Mouse (Mus musculus) embryonic fibroblast, embryonic 13.5 days (primary cell): ENCODE measurements around the gene Arfip1.

Experiments
- CTCF ChIP-seq: IDR thresholded peaks from 2 replicates; pipeline ENCODE4 v1.5.1; 2011; ENCODE audit warnings: mild to moderate bottlenecking, control low read depth, low read length, moderate library complexity, borderline replicate concordance; ENCODE audit not compliant: insufficient read depth
- POLR2A ChIP-seq: IDR thresholded peaks from 2 replicates; pipeline ENCODE4 v1.6.1; 2011; ENCODE audit warnings: low read depth, mild to moderate bottlenecking, control low read depth, low read length, moderate library complexity

DNA sequence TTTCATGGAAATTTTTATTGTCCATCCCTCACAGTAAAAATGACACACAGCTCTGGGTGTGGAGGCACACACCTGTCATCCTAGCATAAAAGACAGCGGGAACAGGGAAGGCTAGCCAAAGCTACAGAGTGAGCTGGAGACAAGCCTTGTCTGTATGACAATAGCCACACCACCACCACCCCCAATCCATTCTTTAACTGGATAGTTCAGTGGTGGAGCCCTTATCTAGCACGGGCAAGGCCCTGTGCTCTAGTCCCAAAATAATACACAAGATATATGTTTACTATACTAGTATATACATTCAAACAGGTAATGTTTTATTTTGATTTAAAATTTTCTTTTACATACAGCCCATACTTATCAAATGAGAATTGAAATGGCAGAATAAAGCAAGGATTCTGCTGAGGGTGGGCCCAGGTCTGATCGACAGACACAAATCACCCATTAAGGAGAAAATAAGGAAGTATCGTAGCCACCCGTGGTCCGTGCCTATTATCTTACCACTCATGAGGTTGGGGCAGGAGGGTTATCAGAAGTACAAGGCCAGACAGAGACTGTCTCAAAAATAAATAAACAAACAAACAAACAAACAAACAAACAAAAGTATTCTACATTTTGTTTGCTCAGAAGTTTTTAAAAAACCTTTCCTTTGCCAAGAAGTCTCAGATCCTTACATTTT is 116.5 kb downstream of the Arfip1 start:
- TF ChIP-seq CTCF (no peak), POLR2A (no peak)
